Mouse (Mus musculus) ES-Bruce4 (cell line): ENCODE measurements around the gene Hs2st1.

Source experiments
- CTCF ChIP-seq: IDR thresholded peaks from one replicate; pipeline ENCODE4 v1.8.1; 2011; ENCODE audit warnings: low read depth, low read length
- EP300 ChIP-seq: IDR thresholded peaks from 2 replicates; pipeline ENCODE4 v1.6.1; 2011; ENCODE audit warnings: low read depth, low read length; ENCODE audit not compliant: insufficient read depth

GRCm38 (mm10) chr3:144583789-144584188 is 13.8 kb upstream of the Hs2st1 start:
- TF ChIP-seq CTCF (no peak), EP300 (no peak)
